Mouse (Mus musculus) ES-E14 (cell line): Measurements from ENCODE around the gene Smim12. TPM values are rescaled to one million over a fixed set of nuclear protein-coding genes. Genes with fewer than 3 reads are reported as not detected.

ENCODE experiments used
- DNase-seq: peaks from one replicate; pipeline ENCODE4 v3.0.0-alpha.2; 2013; ENCODE audit warnings: low read depth, low spot score
- H3K27ac ChIP-seq: 2 replicates; pipeline ENCODE4 v1.5.1; 2012; ENCODE audit warnings: low read depth, mild to moderate bottlenecking, low read length, moderate library complexity, mixed read lengths; ENCODE audit not compliant: poor library complexity, insufficient read depth, severe bottlenecking
- H3K36me3 ChIP-seq: 2 replicates; pipeline ENCODE4 v1.6.1; 2012; ENCODE audit warnings: mild to moderate bottlenecking, low read length, moderate library complexity, mixed read lengths; ENCODE audit not compliant: control insufficient read depth, poor library complexity, insufficient read depth, severe bottlenecking
- H3K4me1 ChIP-seq, 2 experiments: fragments of 150-350 bp in 1 of 2; sonication (generic) in 1 of 2; 2 replicates each; pipeline ENCODE4 v1.6.1; 2012; ENCODE audit warnings: low read length in 2 of 2, mild to moderate bottlenecking in 1 of 2, mixed read lengths in 1 of 2; ENCODE audit not compliant: control insufficient read depth in 2 of 2, insufficient read depth in 2 of 2, poor library complexity in 1 of 2
- H3K4me3 ChIP-seq, 2 experiments: fragments of 150-350 bp in 1 of 2; sonication (generic) in 1 of 2; 2 replicates each; pipeline ENCODE4 v1.5.1; 2012; ENCODE audit warnings: low read length in 2 of 2, low read depth in 1 of 2, mild to moderate bottlenecking in 1 of 2, mixed read lengths in 1 of 2; ENCODE audit not compliant: insufficient read depth in 1 of 2, poor library complexity in 1 of 2, severe bottlenecking in 1 of 2
- H3K9ac ChIP-seq: 2 replicates; pipeline ENCODE4 v1.6.1; 2012; ENCODE audit warnings: low read depth, mild to moderate bottlenecking, low read length, mixed read lengths; ENCODE audit not compliant: poor library complexity, insufficient read depth, severe bottlenecking
- H3K9me3 ChIP-seq: fragments of 150-350 bp; sonication (generic); 2 replicates; pipeline ENCODE4 v1.6.1; 2012; ENCODE audit warnings: low read depth, mild to moderate bottlenecking, low read length; ENCODE audit not compliant: control insufficient read depth, insufficient read depth
- CHD2 ChIP-seq: IDR thresholded peaks from 2 replicates; pipeline ENCODE4 v1.6.1; 2014; ENCODE audit warnings: mild to moderate bottlenecking, low read depth, low read length, inconsistent platforms
- HCFC1 ChIP-seq: IDR thresholded peaks from 2 replicates; pipeline ENCODE4 v1.6.1; 2012; ENCODE audit warnings: low read length, inconsistent platforms, borderline replicate concordance; ENCODE audit not compliant: insufficient read depth
- MAFK ChIP-seq: IDR thresholded peaks from 2 replicates; pipeline ENCODE4 v1.6.1; 2014; ENCODE audit warnings: mild to moderate bottlenecking, low read depth, low read length, inconsistent platforms; ENCODE audit not compliant: insufficient read depth
- ZC3H11A ChIP-seq: IDR thresholded peaks from 2 replicates; pipeline ENCODE4 v1.6.1; 2012; ENCODE audit warnings: low read depth, mild to moderate bottlenecking, inconsistent platforms, low read length, borderline replicate concordance
- ZNF384 ChIP-seq: IDR thresholded peaks from 2 replicates; pipeline ENCODE4 v1.6.1; 2012; ENCODE audit warnings: low read depth, low read length, inconsistent platforms
- in situ Hi-C, 2 experiments: fragments of 600-800 bp; cut with MboI; formaldehyde crosslinking; loops; one replicate each; pipeline ENCODE4 v1.15.1; 2025; ENCODE audit warnings: low sequenced_read_pairs in 2 of 2, inconsistent platforms in 1 of 2; ENCODE audit not compliant: unreplicated experiment in 2 of 2
- total RNA-seq: library from RNA; depleted of rRNA; stranded (reverse); fragments of 300-350 nt; gene quantifications from 2 replicates; pipeline ENCODE4 v1.2.3, GENCODE M21; 2012

The Smim12 gene
- total RNA-seq, 1 experiment: 50.2 TPM

DNA sequence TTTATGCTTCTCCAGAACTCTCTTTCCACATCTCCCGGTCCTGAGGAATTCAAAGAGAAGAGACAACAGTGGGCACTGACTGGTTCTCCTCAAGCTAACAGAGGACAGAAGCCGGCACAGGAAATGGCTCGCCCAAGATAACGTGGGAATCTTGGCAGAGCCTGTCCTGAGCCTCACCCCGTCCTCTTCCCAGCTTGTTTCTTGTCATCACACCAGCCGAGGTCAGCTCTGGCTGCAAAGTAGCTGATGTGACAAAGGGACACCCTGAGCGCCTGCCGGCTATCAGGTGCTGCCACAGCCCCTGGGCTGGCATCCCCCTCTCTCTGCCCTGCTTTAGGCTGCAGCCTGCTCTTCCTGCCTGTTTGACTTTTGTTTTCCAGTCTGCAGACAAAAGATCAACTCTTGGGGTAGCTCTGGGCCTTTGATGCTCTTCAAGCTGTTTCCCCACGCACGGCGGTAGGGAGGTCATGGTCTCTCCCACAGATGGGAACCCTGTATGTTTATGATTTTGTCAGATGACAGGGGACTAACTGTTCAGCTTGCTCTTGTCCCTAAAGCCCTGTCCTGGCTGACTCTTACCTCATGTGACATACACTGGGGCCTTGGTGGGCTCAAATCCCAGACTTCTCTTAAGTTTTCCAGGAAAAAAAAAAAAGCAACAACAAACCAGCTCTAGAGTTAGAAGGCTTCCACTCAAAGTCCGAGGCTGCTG lies 14.8 kb downstream of the Smim12 start:
- Histone ChIP-seq H3K27ac (no peak overlapping the region), H3K9ac (no peak overlapping the region), H3K4me3 (no peak overlapping the region), H3K4me1 (no peaks in the 10 kb centered on the region), H3K9me3 (no peaks in the 10 kb centered on the region), H3K36me3 (no peaks in the 10 kb centered on the region)
- no peak for DNase-seq
- in situ Hi-C loops: no loop called here
- no peak for TF ChIP-seq ZC3H11A
- TF ChIP-seq CHD2: no peak
- TF ChIP-seq ZNF384: no peak
- TF ChIP-seq HCFC1: no peak
- TF ChIP-seq MAFK: no peak

DNA sequence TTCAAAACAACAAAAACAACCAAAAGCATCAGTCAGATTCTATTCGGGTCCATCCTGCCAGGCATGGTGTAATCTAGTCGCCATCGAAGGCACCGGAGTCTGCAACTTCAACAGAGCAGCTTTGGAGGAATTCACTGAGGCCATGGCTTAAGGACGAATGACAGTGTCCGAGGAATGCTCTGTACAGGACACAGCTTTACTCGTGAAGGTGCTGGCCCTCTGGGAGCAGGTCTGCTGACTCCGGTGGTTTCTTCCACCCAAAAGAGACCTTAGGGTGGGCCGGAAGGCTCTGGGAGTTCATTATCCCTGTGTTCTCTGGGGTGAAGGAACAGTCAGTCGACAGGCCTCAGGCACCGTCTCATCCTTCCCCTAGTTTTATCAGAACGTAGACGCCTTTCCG lies 18.0 kb downstream of the Smim12 start:
- Histone ChIP-seq H3K4me3 (no peak overlapping the region), H3K9ac (no peak overlapping the region), H3K27ac (no peak overlapping the region), H3K9me3 (no peaks in the 10 kb centered on the region), H3K36me3 (no peaks in the 10 kb centered on the region), H3K4me1 (peaks cover 0 to 3% of the 10 kb centered on the region in 2 experiments; a peak in 1 of 4 replicates)
- no peak for DNase-seq
- in situ Hi-C loops: no loop called here
- TF ChIP-seq CHD2 (no peak), MAFK (no peak), HCFC1 (no peak), ZNF384 (no peak), ZC3H11A (no peak)

DNA sequence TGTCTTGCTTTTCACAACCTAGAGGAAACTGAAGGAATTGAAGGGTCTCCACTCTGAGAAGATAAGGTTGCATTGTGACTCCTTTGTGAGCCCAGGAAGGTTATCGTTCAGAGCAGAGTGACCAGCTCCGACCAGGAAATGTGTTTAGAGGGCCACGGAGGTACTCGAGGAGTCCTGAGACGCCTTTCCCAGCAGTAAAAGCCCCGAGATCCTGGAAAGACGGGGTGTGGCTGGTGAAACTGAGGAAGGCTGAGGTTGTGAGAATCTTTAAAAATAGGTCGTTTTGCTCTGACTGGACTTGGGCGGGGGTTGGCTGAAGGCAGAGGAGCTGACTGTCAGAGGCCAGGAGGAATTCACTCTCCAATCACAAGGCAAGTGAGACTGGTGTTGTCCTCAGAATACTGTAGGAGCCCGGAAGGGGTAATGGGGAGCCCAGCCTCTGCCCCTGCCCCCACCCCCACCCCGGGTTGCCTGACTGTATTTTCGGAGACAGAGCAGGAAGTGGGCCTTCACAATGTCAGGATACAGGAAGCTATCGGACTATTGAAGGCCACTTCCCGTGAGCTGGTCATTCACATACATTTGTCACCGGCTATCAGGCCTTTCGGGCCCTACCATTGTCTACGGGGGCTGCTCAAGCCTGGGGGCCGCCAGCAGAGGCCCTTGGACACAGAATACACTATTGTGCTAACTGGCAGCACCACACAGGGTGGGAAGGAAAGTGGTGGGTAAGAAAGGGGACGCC lies 20.0 kb downstream of the Smim12 start:
- in situ Hi-C loops: no loop called here
- Histone ChIP-seq H3K4me1 (peaks cover 0 to 3% of the 10 kb centered on the region in 2 experiments; a peak in 1 of 4 replicates), H3K4me3 (no peak overlapping the region), H3K9me3 (no peaks in the 10 kb centered on the region), H3K27ac (no peak overlapping the region), H3K36me3 (no peaks in the 10 kb centered on the region), H3K9ac (no peak overlapping the region)
- no peak for TF ChIP-seq ZC3H11A
- TF ChIP-seq ZNF384: no peak
- no peak for TF ChIP-seq CHD2
- TF ChIP-seq MAFK: no peak
- TF ChIP-seq HCFC1: no peak
- DNase-seq: no peak

DNA sequence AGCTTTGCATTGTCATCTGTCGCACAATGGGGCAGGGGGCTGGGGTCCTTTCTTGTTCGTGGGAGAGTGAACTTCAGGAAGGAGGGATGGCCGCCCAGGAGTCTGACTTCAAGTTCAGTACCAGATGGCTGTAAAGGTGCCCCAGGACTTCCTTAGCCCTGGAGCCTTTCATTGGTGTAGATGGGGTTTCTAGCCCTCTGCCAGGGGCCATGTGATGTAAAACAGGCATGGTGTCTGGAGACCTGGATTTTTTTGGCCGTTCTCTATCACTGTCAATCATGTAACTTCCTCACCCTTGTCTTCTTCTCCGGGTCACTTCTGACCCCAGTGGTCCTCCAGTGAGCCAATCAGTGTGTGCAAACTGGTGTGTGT lies 20.6 kb downstream of the Smim12 start:
- TF ChIP-seq CHD2 (no peak), HCFC1 (no peak), ZC3H11A (no peak), MAFK (no peak), ZNF384 (no peak)
- Histone ChIP-seq H3K9ac (no peak overlapping the region), H3K36me3 (no peaks in the 10 kb centered on the region), H3K9me3 (no peaks in the 10 kb centered on the region), H3K4me3 (no peak overlapping the region; a peak in 1 of 4 replicates), H3K4me1 (peaks cover 0 to 3% of the 10 kb centered on the region in 2 experiments; a peak in 1 of 4 replicates), H3K27ac (no peak overlapping the region)
- in situ Hi-C loops: no loop called here
- DNase-seq: no peak
